26 mouse cellular contexts compared by ENCODE assay signal in the genomic region with DNA sequence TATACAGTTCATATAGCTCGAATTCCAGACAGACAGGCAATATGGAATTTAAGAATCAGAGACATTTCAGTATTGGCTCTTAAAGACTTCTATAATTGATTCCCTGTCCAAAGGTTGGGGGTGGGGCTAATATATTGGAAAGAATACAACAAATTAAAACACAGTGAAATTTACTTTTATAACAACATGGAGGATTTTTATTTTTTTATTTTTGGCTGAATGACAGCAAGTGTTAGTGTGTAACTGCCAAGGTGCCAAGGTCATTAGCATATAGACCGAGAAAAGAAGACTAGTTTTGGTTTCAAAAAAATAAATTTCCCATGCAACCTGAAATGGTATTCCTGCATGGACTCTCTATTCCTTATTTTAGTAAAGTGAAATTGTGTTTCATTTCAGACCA.
"Had no signal": no experiment of that assay in that cellular context is flagged by ENCODE, and none has a peak within 500 bp of the region (broad histone marks: within the 10 kb centered on the region; RNA-seq: fewer than 3 reads in every experiment).

No protein-coding gene starts in this region.

- ATAC-seq: hindbrain, postnatal 0 days; intestine, embryonic 16.5 days; liver, embryonic 12.5 days had no signal

- H3K4me3 ChIP-seq: gastrocnemius, adult 2 months; heart, adult 2 months; heart, embryonic 13.5 days; heart, embryonic 15.5 days; hindbrain, embryonic 13.5 days; hindbrain, embryonic 15.5 days; kidney, embryonic 15.5 days; limb, embryonic 13.5 days; limb, embryonic 15.5 days; liver, embryonic 12.5 days had no signal

- H3K27me3 ChIP-seq: heart, embryonic 13.5 days; heart, embryonic 15.5 days; hindbrain, embryonic 13.5 days; hindbrain, embryonic 15.5 days; kidney, embryonic 15.5 days; limb, embryonic 15.5 days; liver, embryonic 12.5 days had no signal

- H3K9ac ChIP-seq: heart, embryonic 13.5 days; heart, embryonic 15.5 days; hindbrain, embryonic 13.5 days; hindbrain, embryonic 15.5 days; kidney, embryonic 15.5 days; limb, embryonic 13.5 days; limb, embryonic 15.5 days; liver, embryonic 12.5 days; liver, embryonic 14.5 days had no signal

- H3K4me2 ChIP-seq: heart, embryonic 11.5 days; heart, embryonic 13.5 days; heart, embryonic 15.5 days; hindbrain, embryonic 13.5 days; hindbrain, embryonic 15.5 days; kidney, embryonic 15.5 days; limb, embryonic 13.5 days; limb, embryonic 15.5 days; liver, embryonic 12.5 days had no signal

- H3K27ac ChIP-seq: gastrocnemius, adult 2 months; heart, adult 2 months; heart, embryonic 13.5 days; heart, embryonic 15.5 days; hindbrain, embryonic 13.5 days; hindbrain, embryonic 15.5 days; hindbrain, postnatal 0 days; kidney, embryonic 15.5 days; kidney, postnatal 0 days; limb, embryonic 13.5 days; limb, embryonic 15.5 days; liver, embryonic 12.5 days; liver, embryonic 14.5 days had no signal

- H3K4me1 ChIP-seq: heart, embryonic 13.5 days; heart, embryonic 15.5 days; hindbrain, embryonic 13.5 days; hindbrain, embryonic 15.5 days; kidney, embryonic 15.5 days; limb, embryonic 13.5 days; limb, embryonic 15.5 days; liver, embryonic 12.5 days had no signal

- DNase-seq: gastrocnemius, adult 2 months; gastrocnemius, postnatal 10 days; gastrocnemius, postnatal 25 days; heart, adult 2 months; heart, postnatal 14 days; heart, postnatal 36 days; kidney, adult 11 months; kidney, adult 2 months; kidney, adult 9 months; kidney, postnatal 14 days; kidney, postnatal 36 days; layer of hippocampus, adult 9-11 months; layer of hippocampus, postnatal 36 days had no signal

- H3K36me3 ChIP-seq: heart, embryonic 13.5 days; heart, embryonic 15.5 days; hindbrain, embryonic 13.5 days; hindbrain, embryonic 15.5 days; kidney, embryonic 15.5 days; limb, embryonic 13.5 days; limb, embryonic 15.5 days; liver, embryonic 12.5 days had no signal

- H3K9me3 ChIP-seq: heart, embryonic 13.5 days; heart, embryonic 15.5 days; hindbrain, embryonic 13.5 days; hindbrain, embryonic 15.5 days; kidney, embryonic 15.5 days; limb, embryonic 13.5 days; limb, embryonic 15.5 days; liver, embryonic 12.5 days had no signal
